Mouse (Mus musculus) forebrain, embryonic 14.5 days (tissue): ENCODE measurements at regions not wholly inside any gene's neighbourhood (a gene's known extent, or its start where the extent isn't known, plus 50 kb on each side); places are given as distances from the start of the nearest gene placed in this dataset.

Experiments used
- ATAC-seq: fragments of 200-750 bp; cut with Nextera tagmentation; 2 replicates; pipeline ENCODE4 v1.8.0; 2017; ENCODE audit warnings: mild to moderate bottlenecking, moderate library complexity
- DNase-seq: peaks from one replicate; pipeline ENCODE4 v3.0.0-alpha.2; 2015; ENCODE audit warnings: low spot score
- H3K27ac ChIP-seq: fragments of 300-500 bp; sonication (generic); 2 replicates; pipeline ENCODE4 v1.5.1; 2014; ENCODE audit warnings: low read depth, mild to moderate bottlenecking, control low read depth, low read length, moderate library complexity
- H3K27me3 ChIP-seq: fragments of 300-500 bp; sonication (generic); replicated peaks from 2 replicates; pipeline ENCODE4 v1.6.1; 2014; ENCODE audit warnings: low read length, control low read depth, mixed read lengths; ENCODE audit not compliant: control insufficient read depth, insufficient read depth
- H3K36me3 ChIP-seq: fragments of 300-500 bp; sonication (generic); 2 replicates; pipeline ENCODE4 v1.6.1; 2014; ENCODE audit warnings: low read length, control low read depth; ENCODE audit not compliant: control insufficient read depth, insufficient read depth
- H3K4me1 ChIP-seq: fragments of 300-500 bp; sonication (generic); 2 replicates; pipeline ENCODE4 v1.6.1; 2014; ENCODE audit warnings: antibody characterized with exemption, low read length, control low read depth; ENCODE audit not compliant: control insufficient read depth, insufficient read depth
- H3K4me2 ChIP-seq: fragments of 300-500 bp; sonication (generic); 2 replicates; pipeline ENCODE4 v1.6.1; 2014; ENCODE audit warnings: mild to moderate bottlenecking, control low read depth, low read length
- H3K4me3 ChIP-seq: fragments of 300-500 bp; sonication (generic); 2 replicates; pipeline ENCODE4 v1.5.1; 2014; ENCODE audit warnings: low read depth, low read length, control low read depth
- H3K9ac ChIP-seq: fragments of 300-500 bp; sonication (generic); 2 replicates; pipeline ENCODE4 v1.6.1; 2014; ENCODE audit warnings: mild to moderate bottlenecking, low read length, control low read depth, moderate library complexity
- H3K9me3 ChIP-seq: fragments of 300-500 bp; sonication (generic); replicated peaks from 2 replicates; pipeline ENCODE4 v1.6.1; 2016; ENCODE audit warnings: low read length, control low read depth, mixed read lengths; ENCODE audit not compliant: control insufficient read depth
- WGBS: fragments of 180-500 bp; shearing (Covaris S2); extraction: QIAGEN DNeasy Blood & Tissue Kit; methylation state at CpG from one replicate; pipeline ENCODE4 v1.1.7; 2014; 5-methylcytosine and 5-hydroxymethylcytosine counted together

DNA sequence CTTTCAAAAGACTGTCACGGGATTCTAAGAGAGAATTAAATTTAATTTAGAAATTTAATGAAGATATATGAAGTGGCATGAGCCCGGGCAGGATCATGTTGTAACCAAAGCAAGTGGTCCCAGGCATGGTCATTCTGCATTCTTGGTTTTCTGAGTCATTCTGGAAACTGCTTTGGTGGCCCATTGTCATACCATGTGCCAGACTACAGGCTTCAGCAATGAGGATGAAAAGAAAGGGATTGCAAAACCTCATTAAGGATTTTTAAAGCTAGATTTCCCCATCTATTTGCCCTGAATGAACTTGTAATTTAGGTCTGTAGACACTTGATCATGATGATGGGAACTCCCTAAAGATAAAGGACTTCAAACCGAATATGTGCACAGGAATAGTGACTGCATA is 119.4 kb upstream of the Myocd start:
- DNase-seq, result no peak
- no peaks in the 10 kb centered on the region for H3K27me3 ChIP-seq
- no peak overlapping the region for H3K9ac ChIP-seq
- H3K4me2 ChIP-seq, result no peak overlapping the region
- no peaks in the 10 kb centered on the region for H3K9me3 ChIP-seq
- no peak for ATAC-seq
- H3K27ac ChIP-seq, result no peak overlapping the region
- no peaks in the 10 kb centered on the region for H3K36me3 ChIP-seq
- H3K4me3 ChIP-seq, result no peak overlapping the region
- WGBS, result 78% methylated on average over 3 of the region's 3 CpGs
- peaks cover 4% of the 10 kb centered on the region; the same call in 1 of the 2 replicates for H3K4me1 ChIP-seq

DNA sequence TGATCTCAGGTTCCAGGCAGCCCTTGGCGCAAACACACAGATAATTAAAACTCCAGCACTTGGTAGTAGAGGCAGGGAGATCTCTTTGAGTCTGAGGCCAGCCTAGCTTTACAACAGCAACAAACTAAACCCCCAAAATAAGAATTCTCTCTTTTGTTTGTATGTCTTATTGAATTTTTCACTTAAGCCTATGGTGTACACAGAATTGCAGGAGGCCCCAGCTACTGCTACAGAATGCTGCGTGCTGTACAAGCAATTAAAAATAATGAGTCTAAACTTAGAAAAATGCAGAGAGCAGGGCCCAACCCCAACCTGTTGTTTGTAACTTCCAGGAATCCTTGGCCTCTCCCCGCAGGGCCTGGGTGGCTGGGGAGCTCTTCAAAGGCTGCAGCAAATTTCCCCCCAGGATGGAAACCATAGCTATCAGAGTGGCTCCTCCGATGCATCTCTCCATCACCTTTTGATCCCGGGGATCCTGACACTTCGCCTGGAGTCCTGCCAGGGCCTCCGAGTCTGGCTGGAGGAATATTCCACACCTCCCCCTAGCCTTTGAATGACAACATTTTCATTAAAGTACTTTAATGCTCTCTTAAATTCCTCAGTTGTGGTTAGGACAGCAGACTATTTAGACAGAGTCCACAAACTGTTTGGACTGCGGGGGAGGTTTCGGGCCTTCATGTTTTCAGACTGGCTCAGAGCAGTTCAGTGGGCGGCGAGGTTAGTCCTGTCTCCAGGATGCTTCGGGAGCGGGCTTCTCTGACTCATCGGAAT is 116.7 kb upstream of the Myocd start:
- 0 out of 2 replicates have a peak, but pooled peaks have one; percentile 48 for ATAC-seq
- WGBS, result 23% methylated on average over 14 of the region's 14 CpGs
- Histone ChIP-seq H3K9ac (no peak overlapping the region), H3K9me3 (no peaks in the 10 kb centered on the region), H3K27me3 (no peaks in the 10 kb centered on the region), H3K4me2 (no peak overlapping the region), H3K4me1 (peaks cover 4% of the 10 kb centered on the region; the same call in 1 of the 2 replicates), H3K36me3 (no peaks in the 10 kb centered on the region), H3K4me3 (no peak overlapping the region), H3K27ac (no peak overlapping the region)
- DNase-seq, result peak; percentile 57

DNA sequence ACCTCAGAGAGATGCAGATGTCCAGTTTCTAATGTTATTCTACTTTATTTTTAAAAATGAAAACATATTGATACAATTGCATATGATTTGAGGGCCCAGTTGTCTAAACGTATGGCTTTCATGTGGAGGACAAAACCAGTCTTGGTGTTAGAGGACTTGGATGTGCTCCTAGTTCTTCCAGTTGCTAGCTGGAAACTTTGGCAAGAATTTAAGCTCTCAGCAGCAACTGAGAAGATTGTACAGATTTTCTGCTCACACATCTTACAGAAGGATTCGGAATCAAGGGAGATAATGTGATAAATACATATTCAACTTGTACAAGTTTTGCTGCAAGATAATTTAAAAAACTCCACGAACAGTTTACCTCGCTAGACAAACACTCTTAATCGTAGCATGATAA is 105.6 kb upstream of the Myocd start:
- no peaks in the 10 kb centered on the region for H3K4me1 ChIP-seq
- no peak overlapping the region for H3K4me2 ChIP-seq
- DNase-seq (no peak), ATAC-seq (no peak)
- H3K27ac ChIP-seq, result no peak overlapping the region
- no peak overlapping the region for H3K4me3 ChIP-seq
- no peaks in the 10 kb centered on the region for H3K27me3 ChIP-seq
- H3K9me3 ChIP-seq, result no peaks in the 10 kb centered on the region
- no peak overlapping the region for H3K9ac ChIP-seq
- no peaks in the 10 kb centered on the region for H3K36me3 ChIP-seq
- 81% methylated on average over 5 of the region's 5 CpGs for WGBS

DNA sequence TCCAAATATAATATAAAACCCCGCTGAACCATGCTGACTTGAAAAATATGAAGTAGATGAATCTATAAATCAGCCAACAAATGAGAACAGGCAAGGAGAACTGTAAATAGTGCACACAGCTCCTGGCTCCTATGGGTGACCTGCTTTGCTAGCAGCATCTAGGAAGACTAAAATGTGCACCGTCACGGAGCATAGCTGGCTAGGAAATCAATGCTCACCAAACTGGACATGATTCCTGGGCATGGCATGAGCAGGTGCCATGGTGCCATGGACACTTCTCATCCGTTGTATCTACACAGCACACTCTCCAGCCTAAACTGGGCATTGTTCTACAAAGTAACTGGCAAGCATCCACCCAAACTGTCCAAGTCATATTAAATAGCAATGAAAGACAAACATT is 103.3 kb upstream of the Myocd start:
- no peak for DNase-seq
- Histone ChIP-seq H3K4me2 (no peak overlapping the region), H3K9me3 (no peaks in the 10 kb centered on the region), H3K4me3 (no peak overlapping the region), H3K27ac (no peak overlapping the region), H3K36me3 (no peaks in the 10 kb centered on the region), H3K9ac (no peak overlapping the region), H3K27me3 (no peaks in the 10 kb centered on the region), H3K4me1 (no peaks in the 10 kb centered on the region)
- ATAC-seq, result no peak
- WGBS, result 88% methylated on average over 4 of the region's 4 CpGs

DNA sequence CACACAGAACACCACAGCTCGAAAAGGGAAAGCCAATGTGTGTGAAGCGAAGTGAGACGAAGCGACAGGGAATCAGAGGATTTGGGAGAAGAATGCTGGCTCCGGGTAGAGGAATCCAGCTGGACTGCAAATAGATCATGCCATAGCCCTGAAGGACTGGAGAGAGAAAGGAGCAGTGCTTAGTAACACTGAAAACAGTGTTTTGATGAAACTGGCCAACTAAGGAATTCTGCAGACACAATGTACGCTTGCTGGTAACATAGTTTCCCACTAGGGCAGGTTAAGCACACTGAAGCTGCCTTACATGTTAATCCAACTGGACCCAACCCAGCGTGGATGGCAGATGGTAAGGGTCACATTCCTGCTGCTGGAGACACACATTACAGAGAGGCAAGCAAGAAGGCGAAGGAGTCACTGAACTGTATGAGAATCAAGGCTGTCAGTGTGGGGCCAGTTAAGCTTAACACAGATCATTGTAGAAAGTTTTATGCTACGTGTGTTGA is 102.6 kb upstream of the Myocd start:
- Histone ChIP-seq H3K36me3 (no peaks in the 10 kb centered on the region), H3K9ac (no peak overlapping the region), H3K4me1 (no peaks in the 10 kb centered on the region), H3K4me3 (no peak overlapping the region), H3K4me2 (no peak overlapping the region), H3K27ac (no peak overlapping the region), H3K9me3 (no peaks in the 10 kb centered on the region), H3K27me3 (no peaks in the 10 kb centered on the region)
- 74% methylated on average over 9 of the region's 9 CpGs for WGBS
- no peak for ATAC-seq
- no peak for DNase-seq

DNA sequence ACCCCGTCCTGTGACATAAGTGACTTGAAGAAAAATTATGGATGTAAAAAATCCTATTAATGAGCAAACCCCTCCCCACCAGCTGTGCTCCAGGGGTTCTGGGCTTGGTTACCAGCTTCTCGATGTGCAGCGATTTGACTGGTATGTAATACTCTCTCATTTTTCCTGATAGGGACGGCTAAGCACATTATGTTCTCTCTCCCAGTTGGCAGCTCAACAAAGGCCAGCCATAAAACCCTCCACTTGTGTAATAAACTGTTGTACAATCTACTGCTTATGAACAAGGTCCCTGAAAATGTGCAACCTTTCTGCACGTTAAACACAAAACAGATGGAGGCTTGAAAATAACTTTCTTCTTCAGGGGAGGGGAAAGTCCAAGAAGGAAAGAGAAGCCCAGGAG is 98.0 kb upstream of the Myocd start:
- no peak for ATAC-seq
- no peak overlapping the region for H3K27ac ChIP-seq
- WGBS, result 78% methylated on average over 5 of the region's 5 CpGs

DNA sequence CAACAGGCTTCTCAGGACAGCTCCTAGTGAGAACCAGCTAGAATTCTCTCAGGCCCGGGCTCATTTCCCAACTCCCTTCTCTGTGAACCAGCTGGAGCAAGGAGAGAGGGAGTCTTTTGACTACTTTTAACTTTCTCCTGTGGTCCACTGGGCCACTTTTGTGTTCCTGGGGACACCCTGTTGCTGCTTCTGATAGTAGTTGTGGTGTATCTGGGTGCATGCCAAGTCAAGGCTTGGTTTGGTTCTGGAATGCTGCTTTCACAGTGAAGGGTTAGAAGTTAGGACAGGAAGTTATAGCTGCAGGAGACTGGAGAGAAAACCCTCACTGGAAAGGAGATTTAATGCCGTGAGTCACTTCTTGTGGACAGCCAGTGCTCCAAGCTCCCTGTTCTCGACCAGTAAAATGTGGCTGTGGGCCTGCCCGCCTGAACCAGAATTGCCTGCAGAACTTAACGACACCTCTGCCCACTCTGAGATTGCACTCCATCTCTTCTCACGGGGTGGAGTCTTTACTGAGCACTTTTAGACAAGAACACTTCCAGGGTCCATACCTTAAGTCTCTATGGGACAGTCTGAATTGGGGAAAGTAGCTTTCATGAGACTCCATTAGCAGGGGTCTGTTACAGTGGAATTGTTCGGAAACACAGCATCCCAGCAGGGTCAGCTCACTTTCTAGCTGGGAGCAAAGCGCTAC is 97.0 kb upstream of the Myocd start:
- no peak overlapping the region for H3K4me3 ChIP-seq

More for the DNA sequence above, 98.0 kb upstream of the Myocd start:
- Histone ChIP-seq H3K9me3 (no peaks in the 10 kb centered on the region), H3K27me3 (no peaks in the 10 kb centered on the region), H3K36me3 (no peaks in the 10 kb centered on the region), H3K4me3 (no peak overlapping the region), H3K4me1 (no peaks in the 10 kb centered on the region), H3K4me2 (no peak overlapping the region), H3K9ac (no peak overlapping the region)
- DNase-seq, result no peak

DNA sequence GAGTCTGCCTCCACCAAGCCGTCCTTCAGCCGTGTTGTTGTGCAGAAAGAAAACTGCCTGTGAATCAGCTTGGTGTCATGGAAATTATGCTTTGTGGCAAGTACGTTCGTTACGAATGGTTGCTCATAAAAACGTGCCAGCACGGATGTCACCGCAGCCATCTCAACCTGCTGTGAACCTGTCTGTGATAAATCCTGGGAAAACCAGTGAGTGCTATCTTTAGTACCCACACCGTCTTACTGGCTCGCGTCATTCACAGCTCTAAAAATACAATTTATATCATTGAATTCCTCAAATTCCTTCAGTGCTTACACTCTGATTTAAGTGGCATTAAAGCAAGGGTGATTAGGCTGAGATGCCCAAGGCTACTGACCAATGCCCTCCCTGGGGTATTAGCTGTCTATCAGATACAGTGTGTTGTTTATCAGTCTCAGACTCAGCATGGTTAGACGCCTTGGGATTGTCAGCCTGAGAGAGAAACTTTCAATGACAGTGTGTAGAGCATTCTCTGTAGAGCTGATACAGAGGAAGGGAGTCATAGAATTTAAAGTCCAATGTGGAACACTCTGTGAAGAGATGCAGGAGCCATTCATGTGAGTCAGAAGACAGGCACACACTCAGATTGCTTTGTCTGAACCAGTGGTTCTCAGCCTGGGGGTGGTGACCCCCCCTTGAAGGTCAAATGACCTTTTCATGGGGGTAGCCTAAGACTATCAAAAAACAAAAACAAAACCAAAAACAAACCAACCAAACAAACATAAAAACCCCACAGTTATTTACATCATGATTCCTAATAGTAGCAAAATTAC is 96.2 kb upstream of the Myocd start:
- no peaks in the 10 kb centered on the region for H3K27me3 ChIP-seq
- H3K9me3 ChIP-seq, result no peaks in the 10 kb centered on the region
- 71% methylated on average over 12 of the region's 12 CpGs for WGBS
- no peak overlapping the region for H3K4me3 ChIP-seq
- no peak overlapping the region for H3K9ac ChIP-seq
- H3K27ac ChIP-seq, result no peak overlapping the region
- no peaks in the 10 kb centered on the region for H3K36me3 ChIP-seq
- no peaks in the 10 kb centered on the region for H3K4me1 ChIP-seq
- DNase-seq (no peak), ATAC-seq (no peak)
- H3K4me2 ChIP-seq, result no peak overlapping the region

More for the DNA sequence above, 97.0 kb upstream of the Myocd start:
- Histone ChIP-seq H3K27ac (no peak overlapping the region), H3K4me1 (no peaks in the 10 kb centered on the region), H3K27me3 (no peaks in the 10 kb centered on the region), H3K36me3 (no peaks in the 10 kb centered on the region), H3K4me2 (no peak overlapping the region), H3K9ac (no peak overlapping the region), H3K9me3 (no peaks in the 10 kb centered on the region)
- 80% methylated on average over 8 of the region's 8 CpGs for WGBS
- ATAC-seq (no peak), DNase-seq (no peak)
